Mouse (Mus musculus) thymus, postnatal 25 days (tissue): ENCODE measurements at regions not wholly inside any gene's neighbourhood (a gene's known extent, or its start where the extent isn't known, plus 50 kb on each side); places are given as distances from the start of the nearest gene placed in this dataset.

Experiments
- DNase-seq: peaks from one replicate; pipeline ENCODE4 v3.0.0; 2022

GRCm38 (mm10) chr16:30880682-30881081, 200.6 kb downstream of the Xxylt1 start:
- DNase-seq = no peak

GRCm38 (mm10) chr16:30881186-30881585, 200.0 kb downstream of the Xxylt1 start:
- DNase-seq = no peak

DNA sequence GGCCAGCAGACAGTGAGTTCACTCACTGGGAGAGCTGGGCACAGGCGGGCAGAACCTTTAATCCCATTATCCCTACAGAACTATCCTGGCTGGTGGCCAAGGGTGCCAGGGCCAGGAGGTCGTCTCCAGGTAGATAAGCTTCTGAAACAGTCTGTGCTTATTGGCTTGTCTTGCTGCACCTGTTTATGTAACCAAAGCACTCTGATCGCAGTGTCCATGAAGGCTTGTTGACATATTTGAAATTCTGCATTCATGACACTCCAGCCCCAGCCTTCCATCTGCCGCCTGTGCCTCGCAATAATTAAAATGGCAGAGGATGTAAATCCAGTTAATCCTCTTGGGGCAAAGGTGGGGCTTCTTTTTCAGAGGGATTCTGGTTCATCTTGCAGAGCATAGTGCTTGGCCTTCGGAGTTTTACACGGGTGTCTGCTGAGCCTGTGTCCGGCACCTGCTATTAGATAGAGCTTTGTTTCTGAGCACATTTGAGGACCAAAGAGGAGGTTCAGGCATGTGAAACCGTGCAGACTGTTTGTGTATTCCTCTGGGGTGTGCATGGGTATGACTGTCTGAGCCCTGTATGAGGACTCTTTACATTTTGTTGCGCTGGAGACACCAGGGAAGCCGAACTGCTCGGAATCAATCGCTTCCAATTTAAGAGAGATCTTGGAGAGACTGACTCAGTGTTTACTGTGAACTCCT, 197.6 kb downstream of the Xxylt1 start:
- DNase-seq = no peak

- no peak for DNase-seq
Observed at GRCm38 (mm10) chr16:30884189-30884551, 197.1 kb downstream of the Xxylt1 start.

- no peak for DNase-seq
Observed at GRCm38 (mm10) chr16:30886982-30887381, 194.2 kb downstream of the Xxylt1 start.

DNA sequence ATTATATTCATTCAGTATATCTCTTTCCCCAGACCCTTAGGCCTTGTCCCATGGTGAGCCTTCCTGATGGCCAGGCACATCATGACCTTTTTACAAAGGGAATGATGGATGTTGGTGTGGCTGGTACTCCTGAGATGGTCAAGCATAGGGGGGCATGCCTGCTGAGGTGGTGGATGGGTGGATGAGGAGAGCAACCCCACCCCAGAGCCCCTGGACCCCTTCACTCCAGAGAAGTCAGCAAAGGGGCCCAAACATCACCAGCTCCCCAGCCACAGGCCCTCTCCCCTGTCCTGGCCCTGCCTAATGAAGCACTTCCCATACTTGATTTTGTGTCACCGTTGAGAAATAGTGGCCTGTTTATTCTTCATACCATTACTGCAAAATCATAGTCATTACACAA, 193.7 kb downstream of the Xxylt1 start:
- DNase-seq = no peak

- no peak for DNase-seq
Observed at GRCm38 (mm10) chr16:30888556-30889323, 192.5 kb downstream of the Xxylt1 start.

GRCm38 (mm10) chr16:30892606-30893005, 188.6 kb downstream of the Xxylt1 start:
- no peak for DNase-seq

DNA sequence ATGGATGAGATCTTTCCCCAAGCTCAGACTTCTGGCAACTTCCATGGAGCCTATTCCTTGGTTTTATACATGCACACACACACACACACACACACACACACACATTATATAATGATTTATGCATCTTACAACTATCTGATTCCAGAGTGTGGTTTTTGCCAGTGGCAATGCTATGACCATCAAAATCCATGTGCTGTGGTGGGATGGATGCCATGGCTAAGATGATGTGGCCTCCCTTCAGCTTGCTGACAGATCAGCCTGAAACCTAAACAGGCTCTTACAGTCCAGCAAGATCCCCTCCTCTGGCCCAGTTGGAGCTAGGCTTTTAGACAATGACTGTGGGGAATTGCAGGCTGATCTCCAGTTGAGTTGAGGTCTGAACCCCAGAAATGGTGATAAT, 187.1 kb downstream of the Xxylt1 start:
- DNase-seq = no peak

GRCm38 (mm10) chr16:30895021-30895420, 186.2 kb downstream of the Xxylt1 start:
- no peak for DNase-seq

DNA sequence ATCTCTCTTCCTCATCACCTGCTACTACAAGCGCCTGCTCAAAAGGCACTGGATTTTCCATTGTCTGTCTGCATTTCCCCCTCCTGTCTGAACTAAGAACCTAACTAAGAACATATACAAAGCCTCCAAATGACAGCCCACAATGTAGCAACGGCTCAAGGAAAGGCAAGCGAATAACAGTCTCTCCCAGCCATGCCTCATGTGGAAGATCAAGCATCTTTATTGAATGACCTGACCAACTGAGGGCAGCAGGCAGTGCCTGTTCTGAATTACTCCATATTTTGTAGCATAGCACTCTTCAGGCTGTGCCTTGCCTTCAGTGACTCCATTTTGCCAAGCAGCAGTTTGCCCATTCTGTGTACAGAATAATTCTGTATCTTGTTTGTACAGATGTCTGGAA, 183.9 kb downstream of the Xxylt1 start:
- no peak for DNase-seq

- DNase-seq = no peak
Observed at GRCm38 (mm10) chr16:30900121-30900520, 181.1 kb downstream of the Xxylt1 start.

- no peak for DNase-seq
Observed at GRCm38 (mm10) chr16:30901309-30901708, 179.9 kb downstream of the Xxylt1 start.
